Mouse (Mus musculus) adrenal gland, postnatal 4 days (tissue): Measurements from ENCODE around the gene Scyl1. TPM values are rescaled to one million over a fixed set of nuclear protein-coding genes. Genes with fewer than 3 reads are reported as not detected.
"Not testable (repeated sequence)": the region's sequence is repeated elsewhere in the genome, so short reads cannot be mapped to it uniquely, and the experiment has no call there.

ENCODE experiments used
- DNase-seq, 2 experiments: peaks; one replicate each; pipeline ENCODE4 v3.0.0; 2021 to 2022; ENCODE audit warnings: low spot score in 2 of 2, mixed read lengths in 2 of 2
- total RNA-seq, 2 experiments: library from RNA; stranded (reverse); gene quantifications; 2 replicates each; pipeline ENCODE4 v1.2.3; 2021

Scyl1 gene
- total RNA-seq, 2 experiments from 2014 or later, result 105 to 110 TPM

DNA sequence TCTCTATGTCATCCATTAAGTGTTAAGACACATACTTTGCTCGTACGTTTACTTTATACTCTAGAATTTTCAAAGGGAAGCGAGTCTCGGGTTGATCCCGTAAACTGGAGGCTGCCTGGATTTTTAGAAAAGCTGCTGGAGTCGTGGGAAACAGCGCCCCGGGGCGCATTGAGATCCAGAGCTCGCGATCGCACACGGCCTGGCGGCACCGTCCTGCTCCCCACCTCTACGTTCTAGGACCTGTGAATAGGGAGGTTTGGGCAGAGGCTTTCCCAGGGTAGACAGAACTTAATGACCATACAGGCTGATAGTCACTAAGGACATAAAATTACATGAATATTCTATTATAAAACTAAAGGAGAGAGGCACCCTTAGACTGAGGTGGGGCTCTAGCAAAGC is 32.7 kb upstream of the Scyl1 start:
- no peak for DNase-seq

DNA sequence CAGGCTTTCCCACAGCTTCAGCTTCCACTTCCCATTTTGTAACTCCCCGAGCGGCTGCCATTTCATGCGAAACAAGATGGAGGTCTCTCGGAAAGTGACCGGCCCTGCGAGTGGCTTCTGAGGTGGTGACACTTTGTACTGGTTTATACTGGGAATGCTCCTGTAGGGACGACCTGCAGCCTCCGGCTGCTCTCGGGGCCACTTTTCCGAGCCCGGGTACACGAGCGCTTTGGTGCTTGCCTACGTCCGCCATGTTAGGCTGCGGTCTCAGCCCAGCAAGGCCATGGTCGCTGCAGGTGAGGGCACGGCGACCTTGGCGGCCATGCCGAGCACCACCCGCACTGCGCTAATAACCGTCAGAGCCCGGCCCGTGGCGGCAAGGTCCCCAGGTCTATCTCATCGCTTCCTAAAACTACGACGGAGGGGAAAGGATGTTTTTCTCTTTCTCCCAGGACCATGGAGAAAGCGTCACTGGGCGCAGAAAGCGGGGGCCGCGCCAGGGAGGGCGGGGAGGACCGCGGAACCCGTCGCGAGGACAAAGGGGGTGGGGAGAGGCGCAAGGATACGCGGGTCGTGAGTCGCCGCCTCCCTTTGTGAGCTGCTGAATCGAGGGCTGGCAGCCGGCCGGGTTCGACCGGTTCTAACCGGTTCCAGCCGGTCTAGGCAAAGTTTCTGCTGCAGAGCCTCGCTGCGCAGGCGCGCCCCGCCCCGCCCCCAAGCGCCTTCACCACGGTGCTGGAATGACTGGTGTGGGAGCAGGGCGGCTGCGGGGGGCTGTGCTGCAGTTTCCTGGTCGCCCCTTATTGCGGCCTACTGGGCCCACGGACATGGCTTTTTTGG is 32.0 kb upstream of the Scyl1 start:
- peak; percentile 98 to 100 for DNase-seq

DNA sequence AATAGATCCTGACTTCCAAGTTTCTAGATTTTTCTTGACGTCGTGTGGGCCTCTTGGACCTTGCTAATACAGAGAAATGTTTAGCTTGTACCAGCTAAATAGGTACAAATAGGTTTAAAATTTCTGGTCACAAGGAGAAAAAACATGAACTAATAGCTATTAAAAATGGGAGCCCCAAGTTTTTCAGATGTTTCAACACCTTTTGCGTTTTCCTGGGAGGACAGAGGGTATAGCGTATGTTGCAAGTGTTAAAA is 31.5 kb upstream of the Scyl1 start:
- DNase-seq, result no peak

DNA sequence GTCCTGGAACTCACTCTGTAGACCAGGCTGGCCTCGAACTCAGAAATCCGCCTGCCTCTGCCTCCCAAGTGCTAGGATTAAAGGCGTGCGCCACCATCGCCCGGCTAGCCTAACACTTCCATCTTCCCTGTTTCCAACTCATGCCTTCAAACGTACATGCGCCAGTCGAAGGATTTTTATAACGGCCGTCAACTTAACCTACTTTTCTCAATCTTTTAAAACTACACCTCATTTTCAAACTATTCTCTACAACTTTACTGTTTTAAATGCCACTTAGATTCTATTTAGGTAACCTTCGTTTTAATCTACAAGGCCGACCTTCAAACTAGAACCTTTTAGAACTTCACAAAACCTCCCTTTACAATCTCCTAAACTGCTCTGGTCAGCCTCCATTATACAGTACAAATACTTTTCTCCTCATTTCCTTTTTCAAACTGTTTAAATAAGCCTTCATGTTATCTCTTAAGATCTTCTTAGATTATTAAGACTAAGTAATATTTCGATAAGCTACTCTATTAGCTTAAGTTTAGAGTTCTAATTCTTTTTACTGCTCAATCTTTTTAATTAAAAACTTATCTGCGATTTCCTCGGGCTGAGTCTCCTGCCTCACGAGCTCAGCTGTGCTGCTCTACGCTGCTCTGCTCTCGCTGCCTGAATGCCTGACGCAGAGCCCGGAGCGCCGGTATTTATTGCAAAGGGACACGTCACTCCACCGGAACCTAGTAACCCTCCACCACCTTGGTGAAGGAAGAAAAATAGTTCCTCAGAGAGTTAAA is 31.0 kb upstream of the Scyl1 start:
- DNase-seq, result peak; percentile 95 to 96

DNA sequence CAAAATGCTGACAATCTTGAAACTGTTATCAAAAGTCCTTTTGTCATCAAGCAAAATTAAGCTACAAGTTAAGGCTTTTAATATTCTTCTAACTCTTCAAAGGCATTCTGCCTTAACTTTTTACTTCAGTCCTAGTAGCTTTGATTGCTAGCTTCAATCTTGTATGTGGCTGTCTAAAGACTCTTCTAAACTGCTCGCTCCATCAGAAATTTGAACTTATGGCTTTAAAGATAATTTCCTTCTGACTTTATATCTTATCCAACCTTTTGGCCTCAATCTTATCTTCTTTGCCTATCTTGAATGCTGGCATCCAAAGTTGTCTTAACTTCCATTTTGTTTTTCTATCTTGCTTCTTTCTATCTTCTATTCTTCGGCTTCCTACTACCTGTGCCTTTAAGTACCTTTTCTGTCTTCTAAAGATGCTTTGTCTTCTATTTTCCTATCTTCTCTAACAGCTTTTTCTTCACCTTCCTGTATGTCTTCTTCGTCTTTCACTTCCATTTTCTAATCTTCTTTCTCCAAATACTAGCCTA is 30.3 kb upstream of the Scyl1 start:
- no peak for DNase-seq

DNA sequence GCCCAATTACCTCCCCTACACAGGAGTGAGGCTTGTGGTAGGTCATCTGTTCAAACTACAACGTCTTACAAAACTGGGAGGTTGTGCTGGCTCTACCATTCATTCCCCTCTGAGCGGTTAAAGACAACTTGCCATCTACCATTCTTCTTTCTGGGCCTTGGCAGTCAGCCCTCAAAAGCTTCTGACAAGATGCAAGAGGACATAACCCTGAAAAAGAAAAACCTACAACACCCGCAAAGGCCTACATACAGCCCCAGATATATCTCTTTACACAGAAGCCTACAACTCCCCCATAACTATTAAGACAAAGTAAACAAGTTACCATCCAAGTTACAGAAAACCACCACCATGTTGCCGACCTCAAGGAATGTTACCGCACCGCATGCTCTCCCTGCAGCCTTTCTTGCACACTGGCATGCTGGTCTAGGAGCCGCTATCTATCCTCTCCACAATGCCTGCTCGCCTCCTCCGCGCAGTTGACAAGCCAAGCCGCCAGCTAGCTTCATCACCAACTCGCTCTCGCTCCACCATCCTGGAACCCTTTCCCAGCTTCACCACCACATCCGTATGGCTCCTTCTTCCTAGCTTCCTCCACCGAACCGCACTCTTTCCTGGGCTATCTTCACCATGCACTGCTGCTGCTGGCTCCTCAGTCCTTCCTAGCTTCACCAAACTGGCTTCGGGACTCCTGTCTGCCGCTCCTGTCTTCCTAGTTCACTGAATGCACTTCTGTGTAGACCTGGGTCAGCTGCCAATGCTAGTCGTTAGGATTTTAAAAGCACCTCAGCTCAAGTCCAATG is 29.6 kb upstream of the Scyl1 start:
- DNase-seq, result no peak

DNA sequence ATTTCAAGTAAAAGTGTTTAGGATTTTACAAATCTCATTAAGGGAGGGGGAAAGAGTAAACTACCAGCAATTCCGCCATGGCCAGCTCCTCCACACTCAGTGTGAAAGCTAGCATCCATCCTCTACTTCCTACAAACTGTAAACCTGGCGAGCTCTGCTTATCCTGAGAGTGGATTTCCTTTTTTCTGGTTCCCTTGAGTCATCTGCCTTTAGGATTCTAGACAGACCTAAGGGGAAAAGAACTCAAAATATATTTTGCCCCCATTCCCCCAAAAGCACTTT is 29.1 kb upstream of the Scyl1 start:
- no peak for DNase-seq

DNA sequence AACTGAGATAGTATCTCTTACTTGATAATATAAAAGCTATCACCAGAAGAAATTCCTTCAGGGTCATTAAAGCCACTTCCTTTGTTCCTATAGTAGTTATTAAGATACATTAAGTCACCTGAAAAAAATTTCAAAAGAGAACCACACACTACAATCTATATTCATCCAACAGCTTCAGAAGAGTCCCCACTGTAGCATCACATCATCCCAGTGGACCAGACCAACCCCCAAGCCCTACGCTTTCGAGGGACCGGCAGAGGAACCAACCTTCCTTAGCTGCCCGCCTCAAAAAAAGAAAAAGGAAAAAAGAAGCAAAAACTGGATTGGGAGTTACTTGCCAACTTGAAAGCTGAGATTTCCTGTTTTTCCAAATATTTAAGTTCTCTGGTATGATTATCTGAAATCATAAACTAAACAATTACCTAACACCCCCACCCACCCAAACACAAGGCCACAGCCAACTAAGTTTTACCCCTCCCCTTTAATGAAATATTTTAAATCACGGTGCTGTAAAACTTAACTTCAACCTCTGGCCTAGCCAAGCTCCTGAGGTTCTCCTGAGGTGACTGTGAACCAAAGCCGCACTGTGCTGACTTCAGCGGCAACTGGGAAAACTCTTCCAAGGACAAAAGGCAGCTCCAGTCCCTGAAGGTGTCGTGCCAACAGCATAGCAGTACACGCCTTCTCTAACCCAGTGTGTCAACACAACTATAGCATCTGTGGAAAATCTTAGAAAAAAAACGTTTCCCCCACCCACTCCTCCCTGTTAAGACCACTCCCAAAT is 28.5 kb upstream of the Scyl1 start:
- DNase-seq, result no peak

DNA sequence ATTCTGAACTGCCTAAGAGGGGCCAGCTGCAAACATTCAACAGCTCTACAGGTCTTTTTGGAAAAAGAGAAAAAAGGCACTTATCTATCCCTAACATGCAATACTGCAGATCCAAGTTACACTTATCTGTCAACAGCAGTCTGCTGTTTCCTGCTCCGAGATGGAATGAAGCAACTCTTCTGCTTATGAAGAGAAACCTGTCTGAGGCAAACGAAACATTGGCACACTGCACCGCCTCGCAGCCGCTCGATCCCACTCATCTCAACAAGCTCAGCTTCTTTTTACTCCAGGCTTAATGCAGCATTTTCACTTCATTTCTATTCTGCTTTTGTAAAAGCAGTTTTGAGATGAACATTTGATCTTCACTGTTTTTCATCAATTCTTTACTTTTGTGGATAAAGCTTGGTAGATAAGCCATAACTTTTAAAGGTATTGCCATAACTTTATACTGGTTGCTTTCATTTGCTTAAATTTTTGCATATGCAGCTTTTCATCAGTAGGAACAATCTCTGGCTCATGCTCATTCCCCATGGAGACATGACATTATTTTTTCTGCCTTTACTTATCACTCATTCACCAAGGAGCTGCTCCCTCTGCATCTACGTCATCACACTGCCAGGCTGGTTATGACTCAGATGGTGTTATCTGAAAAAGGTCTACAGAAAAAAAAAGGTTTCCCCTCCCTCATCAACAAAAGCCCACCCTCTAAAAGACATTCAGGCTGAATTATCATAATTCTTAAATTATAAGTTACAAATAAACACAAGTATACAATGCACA is 27.7 kb upstream of the Scyl1 start:
- DNase-seq, result no peak

DNA sequence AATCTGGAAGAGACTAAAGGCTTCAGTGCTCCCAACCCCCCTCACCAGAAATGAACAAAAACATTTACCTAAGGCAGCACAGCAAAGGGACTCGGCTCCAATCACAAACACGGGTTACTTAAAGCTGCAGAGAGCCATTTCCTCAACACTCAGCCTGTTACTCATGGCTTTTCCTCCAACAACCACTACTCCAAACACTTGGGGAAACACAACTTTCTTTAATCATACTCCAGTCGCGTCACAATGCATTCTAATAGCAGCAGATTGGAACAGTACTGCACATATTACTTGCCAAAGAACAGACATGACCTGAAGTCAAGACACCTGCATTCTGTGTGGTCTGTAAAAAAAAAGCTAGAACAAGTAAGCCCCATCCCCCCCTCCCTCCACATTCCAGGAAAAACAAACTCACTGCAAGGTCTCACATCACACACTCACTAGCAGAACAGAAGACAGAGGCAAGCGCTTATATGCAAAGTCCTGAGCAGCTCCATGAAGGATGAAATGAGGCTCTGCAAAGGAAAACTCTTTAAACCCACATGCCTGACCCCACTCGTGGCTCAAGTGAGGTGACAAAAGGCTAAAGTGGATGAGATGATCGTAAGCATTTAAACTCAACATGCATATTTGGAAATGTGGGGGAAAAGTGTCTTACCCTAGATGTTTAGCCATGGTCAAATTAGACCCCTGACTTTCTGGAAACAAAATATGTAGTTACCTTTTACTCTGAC is 26.3 kb upstream of the Scyl1 start:
- DNase-seq, result no peak

DNA sequence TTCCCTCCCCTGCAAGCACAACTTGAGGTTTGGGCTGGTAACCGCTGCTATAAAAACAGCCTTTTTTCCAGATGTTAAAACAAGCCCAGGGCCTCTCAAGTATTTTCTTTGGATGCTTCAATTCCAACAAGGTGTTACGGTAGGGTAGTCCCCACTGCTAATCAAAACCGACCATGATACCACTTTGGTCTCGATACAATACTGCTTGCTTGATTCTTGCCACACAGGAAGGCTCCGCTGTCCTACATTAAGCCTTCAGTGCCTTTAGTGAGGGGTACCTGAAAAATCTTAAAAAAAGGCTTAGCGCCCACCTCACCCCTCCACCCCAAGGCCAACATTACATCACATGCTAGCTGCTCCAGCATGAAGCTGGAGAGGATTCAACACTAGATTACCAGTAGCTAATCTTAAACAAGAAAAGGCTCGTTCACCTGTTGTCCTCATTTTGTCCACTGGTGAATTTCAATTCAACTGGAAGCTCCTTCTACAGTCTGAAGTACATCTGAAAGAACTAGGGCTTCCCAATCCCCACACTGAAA is 25.4 kb upstream of the Scyl1 start:
- no peak for DNase-seq

DNA sequence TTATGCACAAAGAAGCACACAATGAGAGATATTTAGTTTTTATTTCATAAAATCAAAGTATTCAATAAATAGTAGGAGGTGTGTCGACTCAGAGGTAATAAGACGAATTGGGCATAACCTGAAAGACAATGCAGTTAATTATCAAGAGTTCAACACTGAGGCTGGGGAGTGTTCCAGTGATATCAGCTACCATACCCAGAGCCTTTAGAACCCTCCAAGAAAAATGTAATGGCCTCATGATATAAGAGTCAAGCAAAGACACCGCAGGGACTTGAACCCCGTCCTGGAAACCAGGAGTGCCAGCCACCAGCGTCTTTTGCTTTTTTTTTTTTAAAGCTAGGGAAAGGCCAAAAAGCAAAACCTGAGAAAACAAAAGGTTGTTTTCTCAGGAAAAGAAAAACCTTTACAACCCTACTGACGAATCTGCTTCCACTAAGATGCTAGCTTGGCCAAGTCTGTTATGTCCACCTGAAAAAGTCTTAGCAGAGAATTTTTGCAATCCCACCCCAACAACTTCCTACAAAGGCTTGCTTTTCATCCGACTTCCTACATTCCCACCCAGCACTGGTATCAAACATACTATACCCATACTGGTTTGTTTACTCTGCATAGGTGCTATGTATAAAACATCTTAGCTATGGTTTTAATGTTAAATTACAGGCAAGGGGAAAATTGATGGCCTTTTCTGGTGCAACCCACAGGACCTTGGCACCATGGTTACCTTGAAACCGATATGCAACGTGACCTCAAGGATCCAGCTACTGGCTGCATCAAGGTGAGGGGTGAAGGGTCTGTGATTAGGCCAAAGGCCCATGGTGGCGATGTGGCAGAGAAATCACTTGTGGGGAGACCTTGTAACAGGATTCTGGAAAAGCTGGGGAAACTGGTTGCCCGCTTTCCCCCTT is 24.7 kb upstream of the Scyl1 start:
- no peak for DNase-seq

DNA sequence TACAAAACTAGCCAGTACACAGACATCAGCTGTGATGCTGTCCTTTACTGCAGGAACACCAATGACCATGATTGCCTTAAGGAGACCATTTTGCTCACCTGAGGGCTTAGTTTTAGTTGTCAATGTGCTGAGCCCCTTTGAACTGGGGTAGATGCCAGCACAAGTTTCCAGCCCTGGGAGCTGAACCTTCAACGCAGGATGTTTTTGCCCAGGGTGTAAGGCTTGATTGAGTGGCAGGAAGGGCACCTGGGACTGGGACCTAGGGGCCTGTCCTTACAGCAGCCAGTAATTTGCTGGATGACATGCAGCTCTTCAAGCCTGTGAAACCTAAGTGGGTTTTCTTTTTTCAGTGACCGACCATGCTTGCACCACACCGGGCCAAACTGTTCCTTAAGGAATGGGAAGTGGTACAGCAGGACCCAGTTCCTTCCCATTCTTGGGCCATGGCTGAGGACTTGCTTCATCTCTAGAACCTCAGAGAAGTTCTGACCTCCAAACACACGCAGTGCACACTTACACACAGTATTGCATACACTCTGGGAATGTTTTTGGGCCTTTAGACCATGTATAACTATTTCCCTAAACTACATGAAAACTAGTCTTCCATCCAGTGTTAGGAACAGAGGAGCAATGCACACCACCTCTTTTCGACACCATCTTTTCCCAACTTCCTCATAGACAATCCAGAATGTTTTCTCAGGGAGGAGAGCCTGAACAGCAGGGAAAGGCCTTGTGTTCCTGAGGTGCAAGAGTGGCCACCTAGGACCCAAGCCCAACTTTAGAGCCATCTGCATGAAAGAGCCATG is 23.8 kb upstream of the Scyl1 start:
- no peak for DNase-seq

DNA sequence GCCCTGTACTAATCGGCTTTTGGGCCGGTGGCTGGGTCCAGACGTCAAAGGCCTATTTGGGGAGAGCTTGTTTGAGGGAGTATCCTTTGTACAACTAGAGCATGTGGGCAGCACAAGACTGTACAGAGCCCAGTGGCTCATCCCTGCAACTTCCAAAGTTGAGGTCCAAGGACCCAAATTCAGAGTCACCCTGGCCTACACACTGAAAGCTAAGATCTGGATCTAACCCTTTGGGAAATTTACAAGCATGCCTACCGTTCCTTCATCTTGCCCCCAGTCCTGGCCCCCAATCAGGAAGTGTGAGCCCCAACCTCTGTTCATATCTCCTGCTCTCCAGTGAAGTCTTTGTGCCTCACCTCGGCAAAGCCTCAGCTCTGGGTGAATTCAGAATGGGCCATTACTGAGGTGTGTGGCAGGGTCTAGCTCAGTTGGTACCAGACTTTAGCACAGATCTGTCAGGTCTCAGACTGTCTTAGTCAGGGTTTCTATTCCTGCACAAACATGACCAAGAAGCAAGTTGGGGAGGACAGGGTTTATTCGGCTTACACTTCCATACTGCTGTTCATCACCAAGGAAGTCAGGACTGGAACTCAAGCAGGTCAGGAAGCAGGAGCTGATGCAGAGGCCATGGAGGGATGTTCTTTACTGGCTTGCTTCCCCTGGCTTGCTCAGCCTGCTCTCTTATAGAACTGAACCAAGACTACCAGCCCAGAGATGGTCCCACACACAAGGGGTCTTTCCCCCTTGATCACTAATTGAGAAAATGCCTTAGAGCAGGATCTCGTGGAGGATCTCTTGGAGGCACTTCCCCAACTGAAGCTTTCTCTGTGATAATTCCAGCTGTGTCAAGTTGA is 22.9 kb upstream of the Scyl1 start:
- DNase-seq, result not testable (repeated sequence)

DNA sequence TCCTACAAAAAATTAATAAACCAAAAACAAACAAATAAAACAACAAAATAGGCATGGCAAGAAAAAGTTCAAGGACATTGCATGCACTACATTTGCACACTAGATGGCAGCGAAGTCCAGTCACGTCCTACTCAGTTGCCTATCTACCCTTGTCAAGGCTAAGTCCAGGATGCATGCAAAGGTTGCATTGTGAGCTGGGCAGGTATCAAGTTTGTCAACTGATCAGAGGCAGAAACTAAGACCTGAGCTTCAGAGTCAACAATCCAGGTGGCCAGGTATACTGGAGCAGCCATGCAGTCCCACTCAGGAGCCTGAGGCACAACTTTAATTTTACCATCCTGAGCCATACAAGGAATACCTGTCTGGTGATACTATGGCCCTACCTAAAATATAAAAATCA is 21.9 kb upstream of the Scyl1 start:
- no peak for DNase-seq

DNA sequence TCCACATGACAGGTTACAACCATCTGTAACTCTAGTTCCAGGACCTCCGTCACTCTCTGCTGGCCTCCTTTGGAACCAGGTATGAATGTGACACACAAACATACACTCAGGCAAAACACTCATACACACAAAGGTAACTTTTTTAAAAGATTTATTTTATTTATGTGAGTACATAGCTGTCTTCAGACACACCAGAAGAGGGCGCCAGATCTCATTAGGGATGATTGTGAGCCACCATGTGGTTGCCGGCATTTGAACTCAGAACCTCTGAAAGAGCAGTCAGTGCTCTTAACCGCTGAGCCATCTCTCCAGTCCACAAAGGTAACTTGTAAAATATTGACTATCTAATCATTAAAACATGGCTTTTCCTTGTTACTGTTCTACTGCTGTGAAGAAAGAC is 20.1 kb upstream of the Scyl1 start:
- no peak for DNase-seq

DNA sequence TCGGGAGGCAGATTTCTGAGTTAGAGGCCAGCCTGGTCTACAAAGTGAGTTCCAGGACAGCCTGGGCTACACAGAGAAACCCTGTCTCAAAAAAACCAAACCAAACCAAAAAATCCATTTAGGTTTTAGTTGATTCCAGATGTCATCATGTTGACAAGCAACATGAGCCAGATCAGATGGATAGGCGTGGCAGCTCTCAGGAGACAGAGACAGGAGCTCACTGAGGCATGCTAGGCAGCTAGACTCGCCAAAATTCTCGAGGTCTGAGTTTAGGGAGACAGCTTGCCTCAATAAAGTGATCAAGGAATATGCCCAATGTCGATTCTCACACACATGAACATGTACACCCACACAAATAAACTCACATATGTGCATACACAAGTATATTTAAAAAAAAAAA is 17.8 kb upstream of the Scyl1 start:
- no peak for DNase-seq
